Mouse (Mus musculus) embryo, embryonic 10.5 days (tissue): ENCODE data around the gene Mapk8.

Experiments used
- DNase-seq: peaks from one replicate; pipeline ENCODE4 v3.0.0-alpha.2; 2015; ENCODE audit warnings: low spot score

Mapk8 gene

DNA sequence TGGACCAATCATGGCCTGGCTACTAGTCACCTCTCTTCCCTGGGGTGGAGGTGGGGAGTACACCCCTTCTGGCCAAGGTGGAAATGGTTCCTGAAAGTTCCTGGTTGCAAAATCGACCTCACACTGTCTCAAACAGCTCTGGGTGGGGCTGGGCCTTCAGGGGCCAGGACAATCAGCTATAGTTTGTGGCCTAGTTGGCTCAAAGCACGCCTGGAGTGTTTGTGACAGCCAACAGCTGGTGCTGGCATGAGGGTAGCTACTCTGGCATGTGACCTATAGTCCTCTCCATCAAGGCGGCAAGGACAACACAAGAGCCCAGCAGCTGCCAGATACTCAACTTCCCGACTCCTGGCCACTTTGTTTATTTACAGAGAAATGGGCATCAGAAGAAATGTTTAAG lies 99.2 kb downstream of the Mapk8 start:
- no peak for DNase-seq

DNA sequence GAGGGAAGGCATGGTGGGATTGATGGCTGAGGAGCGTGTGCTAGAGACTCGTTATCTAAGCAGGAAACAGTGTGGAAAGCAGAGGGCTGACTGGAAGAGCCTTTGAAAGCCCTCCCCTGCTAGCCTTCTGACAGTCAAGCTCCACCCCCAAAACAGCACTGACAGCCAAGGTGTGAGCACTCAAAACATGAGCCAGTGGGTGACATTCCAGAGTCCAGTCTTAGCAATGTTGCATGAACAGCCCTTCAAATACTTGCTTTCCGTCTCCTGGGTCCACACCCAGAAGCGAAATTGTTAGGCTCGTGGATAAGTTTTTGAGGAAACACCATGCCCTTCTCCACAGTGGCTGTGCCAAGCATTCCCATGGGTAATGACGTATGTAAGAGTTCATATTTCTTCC lies 100.4 kb downstream of the Mapk8 start:
- no peak for DNase-seq

DNA sequence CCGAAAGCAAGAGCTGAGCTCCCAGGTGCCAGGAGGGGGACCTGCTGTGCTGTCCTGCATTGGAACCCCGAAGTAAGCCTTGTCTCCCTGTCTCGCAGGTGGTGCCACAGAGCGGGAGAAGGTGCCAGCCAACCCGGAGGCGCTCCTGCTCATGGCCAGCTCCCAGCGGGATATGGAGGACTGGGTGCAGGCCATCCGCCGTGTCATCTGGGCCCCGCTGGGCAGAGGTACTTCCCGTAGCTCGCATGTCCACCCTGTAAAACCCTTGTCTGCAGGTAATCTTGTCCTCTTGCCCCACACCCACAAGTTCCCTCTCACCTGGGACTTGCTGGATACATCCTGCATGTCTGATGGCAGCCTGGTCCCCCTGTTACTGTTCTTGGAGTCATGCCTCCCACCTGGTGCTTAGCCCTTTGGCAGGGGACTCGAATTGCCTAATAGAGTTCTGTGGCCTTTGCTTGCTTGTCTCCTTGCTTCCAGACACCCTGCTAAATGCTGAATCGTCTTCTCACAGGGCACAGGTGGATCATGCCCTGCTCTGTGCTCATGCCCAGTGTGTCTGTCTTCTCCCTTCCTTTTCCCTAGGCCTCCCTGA lies 103.7 kb downstream of the Mapk8 start:
- no peak for DNase-seq

DNA sequence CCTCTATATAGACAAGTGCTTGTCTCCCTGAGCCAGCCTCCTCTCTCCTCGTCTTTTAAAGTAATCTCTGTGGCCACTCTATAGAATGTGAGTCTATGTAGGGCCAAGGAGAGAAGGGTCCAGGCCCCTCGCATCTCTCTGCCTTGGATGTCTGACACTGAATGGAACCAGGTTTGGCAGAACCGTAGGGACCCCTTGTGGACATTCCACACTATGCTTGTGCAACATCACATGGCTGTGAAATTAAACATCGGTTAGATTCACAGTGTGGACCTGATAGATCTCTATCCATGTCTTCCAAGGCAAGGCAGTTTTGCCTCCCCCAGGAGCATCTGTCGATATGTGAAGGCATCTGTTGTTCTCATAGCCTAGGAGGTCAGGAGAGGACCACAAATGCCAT lies 108.3 kb downstream of the Mapk8 start:
- no peak for DNase-seq

DNA sequence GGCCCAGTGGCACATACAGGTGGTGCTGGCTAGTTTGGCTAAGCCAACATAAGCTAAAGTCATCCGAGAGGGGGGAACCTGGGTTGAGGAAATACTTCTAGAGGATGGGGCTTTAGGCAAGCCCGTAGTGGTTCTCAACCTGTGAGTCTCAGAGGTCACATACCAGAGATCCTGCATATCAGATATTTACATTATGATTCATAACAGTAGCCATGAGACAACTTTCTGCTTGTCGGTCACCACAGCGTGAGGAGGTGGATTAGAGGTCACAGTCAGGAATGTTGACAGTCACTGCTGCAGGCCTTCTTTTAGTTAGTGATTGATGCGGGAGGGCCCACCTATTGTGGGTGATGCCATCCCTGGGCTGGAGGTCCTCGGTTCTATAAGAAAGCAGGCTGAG lies 111.2 kb downstream of the Mapk8 start:
- DNase-seq: no peak

DNA sequence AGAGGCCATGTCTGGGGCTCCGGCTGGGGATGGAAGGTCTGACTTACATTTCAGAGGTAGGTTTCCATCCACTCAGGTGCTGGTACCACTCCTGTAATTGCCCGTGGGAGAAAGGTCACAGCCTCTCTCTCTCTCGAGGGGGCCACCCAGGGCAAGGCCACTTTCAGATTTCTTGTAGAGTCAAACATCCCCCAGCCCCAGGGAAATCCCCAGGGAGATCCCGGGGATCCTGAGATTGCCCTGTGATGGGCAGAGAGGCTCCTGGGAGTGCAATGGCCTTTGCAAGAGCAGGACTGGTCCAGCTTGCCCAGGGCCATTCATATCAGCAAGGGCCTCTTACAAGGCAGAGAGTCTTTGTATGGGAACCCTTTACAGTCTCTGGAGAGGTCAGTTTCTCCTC lies 112.6 kb downstream of the Mapk8 start:
- no peak for DNase-seq

DNA sequence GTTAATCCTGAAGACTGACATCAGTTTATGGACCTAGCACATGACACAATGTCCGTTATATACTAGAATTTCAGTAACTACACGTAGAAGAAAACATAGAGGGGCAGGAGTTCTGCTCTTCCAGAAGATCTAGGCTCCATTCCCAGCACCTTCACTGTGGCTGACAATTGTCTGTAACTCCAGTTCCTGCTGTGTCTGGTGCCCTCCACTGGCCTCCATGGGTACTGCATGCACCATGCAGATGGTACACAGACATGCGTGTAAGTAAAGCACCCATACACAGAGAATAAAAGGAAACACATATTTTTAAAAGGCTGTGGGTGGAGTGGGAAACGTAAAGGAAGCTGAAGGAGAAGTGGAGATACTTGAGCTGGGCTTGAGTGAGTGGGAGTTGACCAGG lies 113.1 kb downstream of the Mapk8 start:
- peak; percentile 40 for DNase-seq

DNA sequence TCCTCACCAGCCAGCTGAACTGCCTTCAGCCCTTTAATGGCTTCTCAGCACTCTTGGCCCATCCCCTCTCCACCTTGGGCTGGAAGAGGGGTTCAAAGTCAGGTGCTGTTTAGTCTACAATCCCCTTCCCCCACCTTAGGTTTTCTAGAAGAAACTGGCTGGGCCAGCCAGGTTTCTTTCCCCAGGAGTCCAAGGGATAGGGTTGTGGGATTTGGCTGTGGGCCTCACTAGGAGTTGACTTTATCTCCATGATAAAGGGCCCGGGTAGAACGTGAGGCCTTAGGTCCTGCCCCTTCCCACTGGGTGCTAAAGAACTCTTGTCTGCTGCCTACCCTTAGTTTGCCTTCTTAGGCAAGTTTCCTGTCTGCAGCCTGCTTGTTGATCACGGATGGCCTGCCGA lies 115.3 kb downstream of the Mapk8 start:
- DNase-seq: no peak

DNA sequence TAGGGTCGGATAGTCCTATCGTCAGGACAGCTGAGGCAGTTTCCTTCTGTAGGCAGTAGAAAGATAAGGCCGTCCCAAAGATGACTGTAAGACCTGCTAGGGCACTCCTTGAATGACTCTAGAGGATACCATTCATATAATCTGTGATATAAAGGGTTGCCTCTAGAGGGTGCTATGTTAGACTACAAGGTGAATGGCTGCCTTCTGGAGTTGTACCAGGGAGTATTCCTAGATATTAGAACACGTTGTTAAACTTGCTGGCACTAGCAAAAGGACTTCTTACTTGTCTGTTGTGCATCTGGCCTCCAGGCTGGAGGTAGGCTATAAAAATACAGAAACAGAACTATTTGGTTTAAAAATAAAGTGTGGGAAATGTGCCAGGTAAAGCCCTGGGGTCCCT lies 116.0 kb downstream of the Mapk8 start:
- peak; percentile 56 for DNase-seq

DNA sequence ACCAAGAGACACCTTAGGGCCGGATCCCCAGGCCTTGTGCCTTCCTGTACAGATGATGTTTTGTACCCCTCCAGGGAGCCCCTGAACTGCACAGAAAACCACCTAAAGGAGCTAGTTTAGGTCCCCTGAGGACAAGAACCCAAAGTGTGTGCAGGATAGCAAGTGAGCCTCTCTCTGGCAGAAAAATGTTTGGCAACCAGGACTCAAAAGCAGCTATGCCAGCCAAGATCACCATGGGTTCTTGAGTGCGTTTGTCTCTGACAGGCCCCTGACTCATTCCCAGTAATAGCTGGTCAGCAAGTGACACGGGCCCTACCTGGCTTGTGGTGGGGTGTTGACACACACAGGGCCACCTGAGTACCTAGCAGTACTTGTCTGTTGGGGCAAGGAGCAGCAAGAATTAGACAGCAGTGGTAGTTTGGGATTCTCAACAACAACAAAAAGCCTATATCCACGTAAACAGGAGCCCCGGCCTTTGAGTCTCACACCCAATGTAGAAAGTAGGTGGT lies 117.6 kb downstream of the Mapk8 start:
- no peak for DNase-seq

DNA sequence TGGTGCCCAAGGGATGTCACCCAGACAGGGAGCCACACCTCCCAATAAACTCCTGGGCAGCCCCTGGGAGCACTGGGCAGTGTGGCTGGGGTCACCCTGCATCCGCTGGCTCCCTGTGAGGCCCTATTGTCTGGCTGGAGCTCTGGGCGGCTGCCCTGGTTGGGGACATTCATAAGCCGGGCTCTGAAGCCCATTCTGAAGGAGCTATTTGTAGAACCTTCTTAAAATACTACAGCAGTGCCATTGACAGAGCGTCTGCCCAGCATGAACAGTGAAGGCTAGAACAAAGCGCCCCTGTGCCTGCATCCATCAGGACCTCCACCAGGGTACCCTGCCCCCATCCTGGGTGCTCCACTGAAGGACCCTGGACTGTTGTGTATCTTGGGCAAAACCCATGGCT lies 118.6 kb downstream of the Mapk8 start:
- no peak for DNase-seq
